Mouse (Mus musculus) adrenal gland, postnatal 36 days (tissue): ENCODE measurements at regions not wholly inside any gene's neighbourhood (a gene's known extent, or its start where the extent isn't known, plus 50 kb on each side); places are given as distances from the start of the nearest gene placed in this dataset.
"Not testable (repeated sequence)": the region's sequence is repeated elsewhere in the genome, so short reads cannot be mapped to it uniquely, and the experiment has no call there.

Source experiments
- DNase-seq, 2 experiments: peaks; one replicate each; pipeline ENCODE4 v3.0.0; 2021; ENCODE audit warnings: mixed read lengths in 1 of 2

GRCm38 (mm10) chr10:69044171-69044651 lies 107.0 kb upstream of the Rhobtb1 start:
- DNase-seq: no peak

- DNase-seq: no peak
Observed at GRCm38 (mm10) chr10:69045275-69045674, 106.0 kb upstream of the Rhobtb1 start.

GRCm38 (mm10) chr10:69046008-69046555 lies 105.2 kb upstream of the Rhobtb1 start:
- peak; percentile 6 to 10 for DNase-seq

- no peak for DNase-seq
Observed at GRCm38 (mm10) chr10:69078008-69078407, 73.2 kb upstream of the Rhobtb1 start.

- DNase-seq: no peak
Observed at GRCm38 (mm10) chr10:69086184-69086583, 65.0 kb upstream of the Rhobtb1 start.

GRCm38 (mm10) chr10:69091872-69092271 lies 59.4 kb upstream of the Rhobtb1 start:
- no peak for DNase-seq

- DNase-seq: no peak
Observed at GRCm38 (mm10) chr10:69100021-69100420, 51.2 kb upstream of the Rhobtb1 start.

GRCm38 (mm10) chr10:69100742-69101141 lies 50.5 kb upstream of the Rhobtb1 start:
- DNase-seq: not testable (repeated sequence)
